Mouse (Mus musculus) E14TG2a.4 (cell line): ENCODE results near the gene Per3.

Experiments used
- H3K27me3 ChIP-seq: 2 replicates; pipeline ENCODE4 v1.6.1; 2014; ENCODE audit warnings: low read length, control low read depth; ENCODE audit not compliant: insufficient read depth
- H3K36me3 ChIP-seq: 2 replicates; pipeline ENCODE4 v1.6.1; 2014; ENCODE audit warnings: low read length, control low read depth; ENCODE audit not compliant: insufficient read depth
- H3K4me1 ChIP-seq: replicated peaks from 2 replicates; pipeline ENCODE4 v1.6.1; 2014; ENCODE audit warnings: low read depth, low read length, control low read depth
- H3K4me3 ChIP-seq: replicated peaks from 2 replicates; pipeline ENCODE4 v1.5.1; 2014; ENCODE audit warnings: mild to moderate bottlenecking, low read length
- H3K9me3 ChIP-seq: 2 replicates; pipeline ENCODE4 v1.6.1; 2014; ENCODE audit warnings: low read length, control low read depth
- CTCF ChIP-seq: conservative IDR thresholded peaks from 2 replicates; pipeline ENCODE4 v1.5.1; 2014; ENCODE audit warnings: low read length
- NANOG ChIP-seq: IDR thresholded peaks from 2 replicates; pipeline ENCODE4 v1.6.1; 2014; ENCODE audit warnings: borderline replicate concordance, low read length, mixed read lengths
- POU5F1 ChIP-seq: IDR thresholded peaks from 2 replicates; pipeline ENCODE4 v1.6.1; 2014; ENCODE audit warnings: low read length, borderline replicate concordance

Gene Per3

GRCm38 (mm10) chr4:150963711-150964110 is 80.8 kb downstream of the Per3 start:
- Histone ChIP-seq H3K36me3 (no peaks in the 10 kb centered on the region), H3K4me1 (peaks cover 36% of the 10 kb centered on the region), H3K9me3 (no peaks in the 10 kb centered on the region), H3K27me3 (no peaks in the 10 kb centered on the region), H3K4me3 (no peak overlapping the region)
- TF ChIP-seq CTCF (no peak), POU5F1 (no peak)

GRCm38 (mm10) chr4:150962231-150962630 is 82.2 kb downstream of the Per3 start:
- peaks cover 22% of the 10 kb centered on the region for H3K4me1 ChIP-seq
- no peaks in the 10 kb centered on the region for H3K27me3 ChIP-seq
- TF ChIP-seq CTCF (no peak), NANOG (no peak), POU5F1 (no peak)
- no peak overlapping the region for H3K4me3 ChIP-seq
- no peaks in the 10 kb centered on the region for H3K36me3 ChIP-seq
- no peaks in the 10 kb centered on the region for H3K9me3 ChIP-seq

- no peaks in the 10 kb centered on the region for H3K36me3 ChIP-seq
- no peaks in the 10 kb centered on the region for H3K9me3 ChIP-seq
- no peak for TF ChIP-seq CTCF
- no peak for TF ChIP-seq POU5F1
- TF ChIP-seq NANOG = no peak
- H3K4me1 ChIP-seq = peaks cover 19% of the 10 kb centered on the region
- H3K4me3 ChIP-seq = no peak overlapping the region
- H3K27me3 ChIP-seq = peaks cover 3% of the 10 kb centered on the region; the same call in 1 of the 2 replicates
Observed at GRCm38 (mm10) chr4:150958536-150958935, 85.9 kb downstream of the Per3 start.

- no peaks in the 10 kb centered on the region for H3K36me3 ChIP-seq
- peaks cover 15% of the 10 kb centered on the region for H3K27me3 ChIP-seq
- TF ChIP-seq NANOG (no peak), CTCF (no peak), POU5F1 (no peak)
- H3K4me1 ChIP-seq = peaks cover 19% of the 10 kb centered on the region
- no peaks in the 10 kb centered on the region for H3K9me3 ChIP-seq
- peak overlapping the region; percentile 32; the same call in 1 of the 2 replicates for H3K4me3 ChIP-seq
Observed at GRCm38 (mm10) chr4:150957106-150957458, 87.4 kb downstream of the Per3 start.

- TF ChIP-seq NANOG (no peak), CTCF (no peak), POU5F1 (no peak)
- H3K36me3 ChIP-seq = no peaks in the 10 kb centered on the region
- peaks cover 18% of the 10 kb centered on the region for H3K27me3 ChIP-seq
- peaks cover 22% of the 10 kb centered on the region for H3K4me1 ChIP-seq
- H3K9me3 ChIP-seq = no peaks in the 10 kb centered on the region
- peak overlapping the region; percentile 32 for H3K4me3 ChIP-seq
Observed at GRCm38 (mm10) chr4:150956369-150957105, 87.9 kb downstream of the Per3 start.
